Mouse (Mus musculus) lung, postnatal 0 days (tissue): ENCODE measurements around the gene Nthl1. TPM values are rescaled to one million over a fixed set of nuclear protein-coding genes. Genes with fewer than 3 reads are reported as not detected.

Experiments
- ATAC-seq: fragments of 200-750 bp; cut with Nextera tagmentation; 2 replicates; pipeline ENCODE4 v1.8.0; 2017; ENCODE audit warnings: moderate library complexity
- DNase-seq: peaks from one replicate; pipeline ENCODE4 v3.0.0-alpha.2; 2016; ENCODE audit warnings: low spot score
- H3K27ac ChIP-seq: fragments of 300-500 bp; sonication (generic); 2 replicates; pipeline ENCODE4 v1.5.1; 2014; ENCODE audit warnings: antibody characterized with exemption, mild to moderate bottlenecking, low read length, mixed read lengths
- H3K27me3 ChIP-seq: fragments of 300-500 bp; sonication (generic); replicated peaks from 2 replicates; pipeline ENCODE4 v1.6.1; 2014; ENCODE audit warnings: low read length, mixed read lengths; ENCODE audit not compliant: insufficient read depth
- H3K36me3 ChIP-seq: fragments of 300-500 bp; sonication (generic); 2 replicates; pipeline ENCODE4 v1.6.1; 2014; ENCODE audit warnings: low read length, mixed read lengths; ENCODE audit not compliant: insufficient read depth
- H3K4me1 ChIP-seq: fragments of 300-500 bp; sonication (generic); 2 replicates; pipeline ENCODE4 v1.6.1; 2014; ENCODE audit warnings: antibody characterized with exemption, low read depth, low read length, mixed read lengths; ENCODE audit not compliant: insufficient read depth
- H3K4me2 ChIP-seq: fragments of 300-500 bp; sonication (generic); replicated peaks from 2 replicates; pipeline ENCODE4 v1.6.1; 2014; ENCODE audit warnings: low read depth, mild to moderate bottlenecking, low read length, moderate library complexity, mixed read lengths
- H3K4me3 ChIP-seq: fragments of 300-500 bp; sonication (generic); 2 replicates; pipeline ENCODE4 v1.5.1; 2014; ENCODE audit warnings: low read depth, low read length
- H3K9ac ChIP-seq: fragments of 300-500 bp; sonication (generic); replicated peaks from 2 replicates; pipeline ENCODE4 v1.6.1; 2014; ENCODE audit warnings: low read depth, mild to moderate bottlenecking
- H3K9me3 ChIP-seq: fragments of 300-500 bp; sonication (generic); 2 replicates; pipeline ENCODE4 v1.6.1; 2016; ENCODE audit warnings: low read length, mixed read lengths
- CTCF ChIP-seq: IDR thresholded peaks from 2 replicates; pipeline ENCODE4 v1.5.1; 2016; ENCODE audit warnings: antibody characterized with exemption, mild to moderate bottlenecking
- EP300 ChIP-seq: IDR thresholded peaks from 2 replicates; pipeline ENCODE4 v1.6.1; 2016; ENCODE audit warnings: antibody characterized with exemption, mild to moderate bottlenecking, control low read depth
- WGBS: fragments of 180-500 bp; shearing (Covaris S2); extraction: QIAGEN DNeasy Blood & Tissue Kit; methylation state at CpG from one replicate; pipeline ENCODE4 v1.1.7; 2014; 5-methylcytosine and 5-hydroxymethylcytosine counted together
- polyA plus RNA-seq: library from polyadenylated mRNA; unstranded; fragments of >200 nt; fragmentation: Nextera tagmentation; extraction: Ambion mirVana; gene quantifications from 2 replicates; pipeline ENCODE4 v1.2.1, GENCODE M21; 2015

Nthl1 gene
- 13.6 and 13.8 TPM in 2 replicates for polyA plus RNA-seq

DNA sequence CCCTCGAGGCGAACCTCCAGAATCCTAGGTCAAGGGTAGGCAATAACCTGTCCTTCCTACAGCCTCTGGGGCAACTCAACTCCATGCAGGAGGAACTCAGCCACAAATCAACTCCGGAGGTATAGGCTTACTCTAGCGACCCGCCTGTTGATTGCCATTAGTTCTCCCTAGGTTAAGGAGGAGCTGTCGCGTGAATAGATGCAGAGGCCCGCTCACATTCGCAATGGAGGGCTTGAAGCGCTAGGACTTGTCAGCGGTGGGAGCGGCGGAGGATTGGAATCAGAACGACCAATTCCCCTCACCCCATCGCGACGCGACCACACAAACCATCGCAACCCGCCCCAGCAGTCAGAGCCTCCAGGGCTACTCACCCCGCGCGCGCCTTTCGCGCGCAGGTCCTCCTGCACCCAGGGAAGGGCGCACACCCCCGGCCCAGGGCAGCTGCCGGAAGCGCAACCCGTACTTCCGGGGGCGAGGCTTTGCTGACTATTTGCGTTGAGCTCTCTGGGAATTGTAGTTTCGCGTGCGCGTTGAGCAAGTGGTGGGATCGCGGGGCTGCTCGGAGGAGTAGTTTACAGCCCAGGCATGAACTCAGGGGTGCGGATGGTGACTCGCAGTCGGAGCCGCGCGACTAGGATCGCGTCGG lies at the start of gene Nthl1, which contains the start of gene Tsc2:
TSS of gene Nthl1 (plus strand) at position 514 of the 646 bp plus-strand sequence.
TSS of gene Tsc2 (minus strand) at position 464 of the 646 bp plus-strand sequence.
- WGBS, result 1% methylated on average over 50 of the region's 51 CpGs
- Histone ChIP-seq H3K36me3 (peaks cover 15% of the 10 kb centered on the region), H3K9ac (peak within 1 kb of the TSS; percentile 72), H3K27ac (peak within 1 kb of the TSS; percentile 97), H3K4me2 (peak within 1 kb of the TSS; percentile 95), H3K9me3 (no peaks in the 10 kb centered on the region), H3K4me1 (peaks cover 37% of the 10 kb centered on the region), H3K27me3 (no peaks in the 10 kb centered on the region), H3K4me3 (peak within 1 kb of the TSS; percentile 66)
- ATAC-seq, result peak; percentile 70
- TF ChIP-seq CTCF, result no peak
- TF ChIP-seq EP300, result no peak
- DNase-seq, result peak; percentile 92

DNA sequence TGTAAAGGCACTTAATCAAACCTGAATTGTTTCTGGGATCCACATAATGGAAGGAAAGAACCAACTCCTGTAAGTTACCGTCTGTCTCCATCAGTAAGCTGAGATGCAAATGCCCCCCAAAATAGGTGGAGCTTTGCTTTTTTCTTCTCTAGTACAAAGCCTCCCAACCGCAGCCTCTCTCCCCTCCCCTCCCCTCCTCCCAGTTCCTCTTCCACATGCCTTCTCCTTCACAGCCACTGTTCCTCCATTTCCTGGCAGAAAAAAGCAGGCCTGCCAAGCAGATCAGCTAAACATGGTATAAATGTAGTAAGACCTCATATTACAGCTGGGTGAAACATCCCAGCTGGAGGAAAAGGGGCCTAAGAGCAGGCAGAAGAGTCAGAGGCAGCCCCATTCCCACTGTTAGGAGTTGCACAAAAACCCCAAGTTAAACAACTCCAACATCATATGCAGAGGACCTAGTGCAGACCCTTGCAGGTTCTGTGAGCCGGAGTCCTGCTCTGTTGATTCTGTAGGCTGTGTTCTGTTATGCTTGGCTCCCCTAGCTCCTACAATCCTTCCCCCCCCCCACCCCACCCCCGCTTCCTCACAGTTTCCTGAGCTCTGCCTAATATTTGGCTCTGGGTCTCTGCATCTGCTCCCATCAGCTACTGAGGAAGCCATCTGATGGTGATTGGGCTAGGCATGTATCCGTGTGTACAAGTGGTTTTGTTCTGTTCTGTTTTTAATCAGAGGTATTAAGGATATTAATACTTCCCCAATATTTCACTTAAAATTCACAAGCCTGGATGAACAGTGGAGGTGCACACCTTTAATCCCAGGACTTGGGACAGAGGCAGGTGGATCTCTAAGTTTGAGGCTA lies 48.6 kb upstream of the Nthl1 start:
- Histone ChIP-seq H3K27ac (peak overlapping the region; percentile 58), H3K9ac (no peak overlapping the region), H3K4me1 (no peaks in the 10 kb centered on the region), H3K36me3 (peaks cover 55% of the 10 kb centered on the region), H3K9me3 (no peaks in the 10 kb centered on the region), H3K27me3 (no peaks in the 10 kb centered on the region), H3K4me3 (no peak overlapping the region), H3K4me2 (no peak overlapping the region)
- ATAC-seq (peak; percentile 25; the same call in 1 of the 2 replicates), DNase-seq (peak; percentile 70)
- TF ChIP-seq EP300, result no peak
- WGBS, result 60% methylated on average over 5 of the region's 5 CpGs

DNA sequence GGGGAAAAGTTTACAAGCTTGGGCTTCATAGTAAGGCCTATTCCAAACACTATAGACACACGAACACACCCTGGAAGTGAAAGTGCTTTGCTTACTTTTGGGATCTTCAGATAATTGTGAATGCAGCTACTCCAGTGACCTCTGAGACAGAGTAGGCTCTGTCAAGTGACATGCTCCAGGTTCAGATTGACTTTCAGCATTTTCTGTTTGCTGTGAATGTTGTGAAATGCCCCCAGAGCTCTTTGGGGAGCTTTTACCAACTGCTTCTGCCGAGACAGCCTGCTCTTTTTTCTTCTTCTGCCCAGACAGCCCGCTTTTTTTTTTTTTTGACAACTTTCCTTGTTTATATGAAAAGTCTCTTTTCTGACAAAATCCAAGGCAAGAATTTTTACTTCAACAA lies 48.0 kb upstream of the Nthl1 start:
- Histone ChIP-seq H3K9ac (no peak overlapping the region), H3K4me2 (no peak overlapping the region), H3K27me3 (no peaks in the 10 kb centered on the region), H3K4me3 (no peak overlapping the region), H3K9me3 (no peaks in the 10 kb centered on the region), H3K4me1 (no peaks in the 10 kb centered on the region), H3K36me3 (peaks cover 54% of the 10 kb centered on the region), H3K27ac (peak overlapping the region; percentile 58)
- DNase-seq (peak; percentile 78), ATAC-seq (peak; percentile 54)
- TF ChIP-seq CTCF, result no peak
- no peak for TF ChIP-seq EP300
- WGBS, result 35% methylated on average over 3 of the region's 3 CpGs

DNA sequence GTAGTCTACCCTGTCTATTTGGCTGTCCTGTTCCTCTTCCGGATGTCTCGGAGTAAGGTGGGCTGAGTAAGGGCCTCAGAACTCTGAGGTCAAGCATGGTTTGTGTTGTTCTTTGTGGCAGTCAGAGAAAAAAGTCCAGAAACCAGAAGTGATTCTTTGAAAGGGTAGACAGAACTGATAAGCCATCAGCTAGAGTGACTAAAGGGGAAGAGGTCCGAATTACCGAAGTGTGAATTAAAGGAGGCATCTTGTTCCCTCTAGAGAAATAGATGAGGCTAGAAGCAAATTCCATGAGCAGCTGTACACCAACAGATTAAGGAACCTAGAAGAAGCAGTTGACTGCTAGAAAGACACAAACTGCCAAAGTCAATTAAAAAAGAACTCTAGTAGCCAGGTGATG lies 45.9 kb upstream of the Nthl1 start:
- Histone ChIP-seq H3K27me3 (no peaks in the 10 kb centered on the region), H3K9ac (no peak overlapping the region), H3K27ac (no peak overlapping the region), H3K4me3 (no peak overlapping the region), H3K9me3 (no peaks in the 10 kb centered on the region), H3K4me1 (no peaks in the 10 kb centered on the region), H3K4me2 (no peak overlapping the region), H3K36me3 (peaks cover 44% of the 10 kb centered on the region)
- no peak for TF ChIP-seq EP300
- TF ChIP-seq CTCF, result no peak
- DNase-seq, result no peak
- WGBS, result 94% methylated on average over 4 of the region's 4 CpGs
- ATAC-seq, result no peak

DNA sequence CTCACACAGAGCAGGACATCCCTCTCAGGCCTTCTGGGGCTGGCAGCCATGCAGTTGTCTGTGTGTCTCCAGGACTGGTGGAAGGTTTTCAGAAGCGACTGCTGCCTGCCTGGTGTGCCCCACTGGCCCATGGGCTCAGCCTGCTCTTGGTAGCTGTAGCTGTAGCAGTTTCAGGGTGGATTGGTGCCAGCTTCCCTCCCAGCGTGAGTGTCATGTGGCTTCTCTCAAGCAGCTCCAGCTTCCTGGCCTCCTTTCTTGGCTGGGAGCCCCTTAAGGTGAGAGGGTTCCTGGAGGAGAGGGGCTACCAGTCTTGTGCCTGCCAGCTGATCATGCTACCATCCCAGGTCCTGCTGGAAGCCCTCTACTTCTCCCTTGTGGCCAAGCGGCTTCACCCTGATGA lies 41.5 kb upstream of the Nthl1 start:
- 72% methylated on average over 3 of the region's 3 CpGs for WGBS
- Histone ChIP-seq H3K4me1 (no peaks in the 10 kb centered on the region), H3K9me3 (no peaks in the 10 kb centered on the region), H3K27ac (no peak overlapping the region), H3K27me3 (no peaks in the 10 kb centered on the region), H3K9ac (no peak overlapping the region), H3K36me3 (peaks cover 63% of the 10 kb centered on the region), H3K4me3 (no peak overlapping the region), H3K4me2 (no peak overlapping the region)
- no peak for TF ChIP-seq CTCF
- no peak for TF ChIP-seq EP300
- no peak for ATAC-seq
- no peak for DNase-seq

DNA sequence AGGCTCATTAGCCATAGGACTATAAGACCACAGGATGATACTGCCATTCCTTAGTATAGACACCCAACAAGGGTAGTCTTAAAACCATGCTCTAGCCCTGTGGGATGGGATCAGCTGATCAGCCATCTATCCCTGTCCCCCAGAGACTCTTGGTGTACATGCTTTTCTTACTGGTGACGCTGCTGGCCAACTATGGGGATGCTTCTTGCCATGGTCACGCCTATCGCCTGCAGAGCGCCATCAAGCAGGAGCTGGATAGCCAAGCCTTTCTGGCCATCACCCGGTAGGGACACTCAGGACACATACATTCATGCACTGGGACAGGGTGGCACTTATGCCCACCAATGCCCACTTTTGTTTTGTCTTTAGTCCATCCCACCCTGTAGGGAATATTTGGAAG lies 40.8 kb upstream of the Nthl1 start:
- H3K4me1 ChIP-seq, result no peaks in the 10 kb centered on the region
- H3K9ac ChIP-seq, result no peak overlapping the region
- DNase-seq (no peak), ATAC-seq (no peak)
- 93% methylated on average over 5 of the region's 5 CpGs for WGBS
- TF ChIP-seq EP300 (no peak), CTCF (no peak)
- peaks cover 62% of the 10 kb centered on the region; the same call in 1 of the 2 replicates for H3K36me3 ChIP-seq
- no peak overlapping the region for H3K4me2 ChIP-seq
- H3K4me3 ChIP-seq, result no peak overlapping the region
- no peak overlapping the region for H3K27ac ChIP-seq
- no peaks in the 10 kb centered on the region for H3K9me3 ChIP-seq
- H3K27me3 ChIP-seq, result no peaks in the 10 kb centered on the region
